Mouse (Mus musculus): ENCODE data around the gene Dnmt3b. TPM values are rescaled to one million over a fixed set of nuclear protein-coding genes. Genes with fewer than 3 reads are reported as not detected.

The Dnmt3b gene
- polyA plus RNA-seq (2015; fragmentation: Nextera tagmentation; extraction: Ambion mirVana) = 2.9 and 3.0 TPM in 2 replicates

GRCm38 (mm10) chr2:153649298-153650013 is at the start of gene Dnmt3b:
Dnmt3b (plus strand) TSS chr2:153649450.
- Histone ChIP-seq H3K27me3 (replicated peaks; ENCODE audit: control insufficient read depth, insufficient read depth, low read length) (no peaks in the 10 kb centered on the region), H3K9me3 (ENCODE audit: control insufficient read depth) (no peaks in the 10 kb centered on the region), H3K4me2 (replicated peaks; ENCODE audit: low read depth) (peak within 1 kb of the TSS; percentile 95), H3K4me1 (replicated peaks; ENCODE audit: control insufficient read depth, insufficient read depth, low read length) (no peaks in the 10 kb centered on the region), H3K27ac (ENCODE audit: low read depth, low read length) (no peak within 1 kb of the TSS), H3K9ac (ENCODE audit: low read depth, low read length) (peak within 1 kb of the TSS; percentile 89), H3K4me3 (ENCODE audit: low read depth, low read length) (peak within 1 kb of the TSS; percentile 82), H3K36me3 (ENCODE audit: control insufficient read depth, insufficient read depth) (no peaks in the 10 kb centered on the region)
- under 1% methylated on average over 79 of the region's 93 CpGs for WGBS
- TF ChIP-seq CTCF (IDR thresholded peaks at IDR 0.05; ENCODE audit: low read depth) = no peak; the same call in 1 of the 2 replicates
- ATAC-seq = peak; percentile 79

DNA sequence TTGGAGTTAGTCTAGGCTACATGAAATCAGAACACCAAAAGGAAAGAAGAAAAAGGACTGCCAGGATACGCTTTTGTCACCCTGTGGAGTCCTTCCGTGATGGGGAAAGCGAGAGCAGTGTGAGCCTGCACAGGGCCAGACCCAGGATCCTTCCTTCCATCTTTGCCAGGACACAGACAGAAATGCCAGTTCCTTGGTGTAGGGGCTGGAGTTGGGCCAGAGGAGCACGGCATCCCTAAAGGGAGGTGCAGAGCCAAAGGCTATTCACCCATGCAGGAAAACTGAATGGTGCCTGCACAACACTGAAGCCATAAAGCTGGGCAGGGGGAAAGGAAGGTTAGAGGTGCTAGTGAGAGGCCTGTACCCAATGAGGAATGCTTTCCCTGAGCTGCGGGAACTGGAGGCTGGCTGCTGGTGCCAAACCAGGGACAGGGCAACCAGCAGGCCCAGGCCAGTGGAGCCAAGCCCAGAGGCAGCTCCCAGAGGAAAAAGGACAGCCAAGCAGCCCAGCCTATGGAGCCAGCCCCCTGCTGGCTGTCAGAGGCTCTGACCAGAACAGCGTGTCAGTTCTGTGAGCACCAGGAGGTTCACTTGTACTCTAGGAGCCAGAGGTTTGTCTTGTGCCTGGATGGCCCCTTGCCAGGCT is 49.1 kb upstream of the Dnmt3b start:
- Histone ChIP-seq H3K9me3 (ENCODE audit: control insufficient read depth) (no peaks in the 10 kb centered on the region), H3K27me3 (replicated peaks; ENCODE audit: control insufficient read depth, insufficient read depth, low read length) (no peaks in the 10 kb centered on the region), H3K36me3 (ENCODE audit: control insufficient read depth, insufficient read depth) (no peaks in the 10 kb centered on the region), H3K27ac (ENCODE audit: low read depth, low read length) (no peak overlapping the region), H3K9ac (ENCODE audit: low read depth, low read length) (no peak overlapping the region), H3K4me2 (replicated peaks; ENCODE audit: low read depth) (no peak overlapping the region), H3K4me1 (replicated peaks; ENCODE audit: control insufficient read depth, insufficient read depth, low read length) (0 out of 2 replicates have a peak, but pooled peaks cover 5% of the 10 kb centered on the region), H3K4me3 (ENCODE audit: low read depth, low read length) (no peak overlapping the region)
- WGBS = 64% methylated on average over 6 of the region's 6 CpGs
- ATAC-seq = peak; percentile 76
- peak; percentile 81 for TF ChIP-seq CTCF (IDR thresholded peaks at IDR 0.05; ENCODE audit: low read depth)

- H3K27me3 ChIP-seq (replicated peaks; ENCODE audit: control insufficient read depth, insufficient read depth, low read length) = no peaks in the 10 kb centered on the region
- 39% methylated on average over 16 of the region's 16 CpGs for WGBS
- H3K9ac ChIP-seq (ENCODE audit: low read depth, low read length) = no peak overlapping the region
- H3K4me3 ChIP-seq (ENCODE audit: low read depth, low read length) = no peak overlapping the region
- no peak overlapping the region for H3K4me2 ChIP-seq (replicated peaks; ENCODE audit: low read depth)
- 0 out of 2 replicates have a peak, but pooled peaks cover 5% of the 10 kb centered on the region for H3K4me1 ChIP-seq (replicated peaks; ENCODE audit: control insufficient read depth, insufficient read depth, low read length)
- TF ChIP-seq CTCF (IDR thresholded peaks at IDR 0.05; ENCODE audit: low read depth) = no peak
- H3K9me3 ChIP-seq (ENCODE audit: control insufficient read depth) = no peaks in the 10 kb centered on the region
- H3K36me3 ChIP-seq (ENCODE audit: control insufficient read depth, insufficient read depth) = no peaks in the 10 kb centered on the region
- H3K27ac ChIP-seq (ENCODE audit: low read depth, low read length) = no peak overlapping the region
- peak; percentile 62 for ATAC-seq
These were observed 48.3 kb upstream of the Dnmt3b start for GRCm38 (mm10) chr2:153600667-153601648.

- no peak overlapping the region for H3K4me3 ChIP-seq (ENCODE audit: low read depth, low read length)
- no peak overlapping the region for H3K9ac ChIP-seq (ENCODE audit: low read depth, low read length)
- no peak overlapping the region for H3K4me2 ChIP-seq (replicated peaks; ENCODE audit: low read depth)
- 36% methylated on average over 4 of the region's 4 CpGs for WGBS
- no peak overlapping the region for H3K27ac ChIP-seq (ENCODE audit: low read depth, low read length)
- ATAC-seq = no peak
- peak; percentile 51 for TF ChIP-seq CTCF (IDR thresholded peaks at IDR 0.05; ENCODE audit: low read depth)
- H3K36me3 ChIP-seq (ENCODE audit: control insufficient read depth, insufficient read depth) = no peaks in the 10 kb centered on the region
- H3K27me3 ChIP-seq (replicated peaks; ENCODE audit: control insufficient read depth, insufficient read depth, low read length) = no peaks in the 10 kb centered on the region
- H3K4me1 ChIP-seq (replicated peaks; ENCODE audit: control insufficient read depth, insufficient read depth, low read length) = peaks cover 12% of the 10 kb centered on the region; the same call in 1 of the 2 replicates
- H3K9me3 ChIP-seq (ENCODE audit: control insufficient read depth) = no peaks in the 10 kb centered on the region
These were observed 45.5 kb upstream of the Dnmt3b start for GRCm38 (mm10) chr2:153603724-153604123.

GRCm38 (mm10) chr2:153606421-153606820 is 42.8 kb upstream of the Dnmt3b start:
- H3K27me3 ChIP-seq (replicated peaks; ENCODE audit: control insufficient read depth, insufficient read depth, low read length) = no peaks in the 10 kb centered on the region
- no peaks in the 10 kb centered on the region for H3K36me3 ChIP-seq (ENCODE audit: control insufficient read depth, insufficient read depth)
- H3K9me3 ChIP-seq (ENCODE audit: control insufficient read depth) = no peaks in the 10 kb centered on the region
- no peak overlapping the region for H3K9ac ChIP-seq (ENCODE audit: low read depth, low read length)
- no peak overlapping the region for H3K4me2 ChIP-seq (replicated peaks; ENCODE audit: low read depth)
- H3K4me3 ChIP-seq (ENCODE audit: low read depth, low read length) = no peak overlapping the region
- H3K27ac ChIP-seq (ENCODE audit: low read depth, low read length) = no peak overlapping the region
- H3K4me1 ChIP-seq (replicated peaks; ENCODE audit: control insufficient read depth, insufficient read depth, low read length) = peaks cover 7% of the 10 kb centered on the region; the same call in 1 of the 2 replicates
- no peak; the same call in 1 of the 2 replicates for ATAC-seq
- 76% methylated on average over 3 of the region's 3 CpGs for WGBS
- peak; percentile 69 for TF ChIP-seq CTCF (IDR thresholded peaks at IDR 0.05; ENCODE audit: low read depth)
